Mouse (Mus musculus) small intestine, adult 2 months (tissue): ENCODE data around the gene Sidt1.

Experiments used
- CTCF ChIP-seq: fragments of 200-500 bp; IDR thresholded peaks from 2 replicates; pipeline ENCODE4 v1.5.1; 2012; ENCODE audit warnings: low read depth, mild to moderate bottlenecking, control low read depth, inconsistent platforms, low read length, moderate library complexity, mixed read lengths; ENCODE audit not compliant: insufficient replicate concordance, insufficient read length; ENCODE audit errors: extremely low read depth
- POLR2A ChIP-seq: fragments of 200-500 bp; IDR thresholded peaks from 2 replicates; pipeline ENCODE4 v1.6.1; 2012; ENCODE audit warnings: low read depth, mild to moderate bottlenecking, control low read depth, inconsistent platforms, low read length, moderate library complexity

DNA sequence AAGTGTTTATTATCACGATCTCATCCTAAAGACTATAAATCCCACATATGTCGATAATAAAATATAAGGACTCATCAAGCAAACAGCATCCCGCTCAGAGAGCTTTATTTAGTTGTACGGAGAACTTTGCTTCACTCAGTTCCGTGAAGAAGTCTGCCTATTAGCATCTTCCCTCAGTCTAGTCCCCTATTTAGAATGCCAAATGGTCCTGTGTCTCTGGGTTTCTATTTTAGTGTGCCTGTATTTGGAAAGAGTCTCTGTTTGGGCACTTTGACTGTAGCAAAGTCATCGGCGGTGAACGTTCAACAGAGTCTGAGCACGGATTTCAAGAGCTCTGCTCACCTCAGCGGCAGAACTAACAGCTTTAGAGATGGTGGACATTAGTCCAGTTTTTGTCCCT is 55.8 kb downstream of the Sidt1 start:
- TF ChIP-seq CTCF: no peak
- no peak for TF ChIP-seq POLR2A
